Mouse (Mus musculus): ENCODE results near the gene Sptb.

GRCm38 (mm10) chr12:76552958-76553357 is 157.4 kb downstream of the Sptb start:
- TF ChIP-seq CTCF (IDR thresholded peaks at IDR 0.05; ENCODE audit: borderline replicate concordance, insufficient read depth, low read depth, low read length) (no peak), POLR2A (IDR thresholded peaks at IDR 0.05; ENCODE audit: borderline replicate concordance, insufficient read depth, low read length) (no peak)

All from cerebellum, adult 2 months (tissue).